Mouse (Mus musculus) Patski (cell line): ENCODE data around the gene Derl2. TPM values are rescaled to one million over a fixed set of nuclear protein-coding genes. Genes with fewer than 3 reads are reported as not detected.
A peak's percentile ranks its signal among the peaks of the same experiment; 100 is the strongest.

Experiments
- ATAC-seq: fragments of 100-300 bp; one replicate; pipeline ENCODE4 v1.8.0; 2021
- CTCF ChIA-PET: fragments of 350-600 bp; sonication (Branson Sonifier 250); formaldehyde crosslinking; loops from one replicate; lab custom pipeline; 2022; ENCODE audit warnings: inconsistent platforms; lab: Charles Lee
- POLR2A ChIA-PET: fragments of 350-600 bp; sonication (Branson Sonifier 250); formaldehyde crosslinking; loops from one replicate; lab custom pipeline; 2022; ENCODE audit warnings: antibody characterized with exemption, inconsistent platforms; lab: Charles Lee
- DNase-seq: peaks from one replicate; pipeline ENCODE4 v3.0.0-alpha.2; 2011; ENCODE audit warnings: low read depth, low spot score
- H3K27me3 ChIP-seq: fragments of 371-371 bp; one replicate; pipeline ENCODE4 v1.5.1; 2021
- CTCF ChIP-seq: fragments of 100-300 bp; IDR thresholded peaks from one replicate; pipeline ENCODE4 v1.5.1; 2021
- in situ Hi-C: fragments of 300-500 bp; cut with MboI; formaldehyde crosslinking; loops from 3 replicates; pipeline ENCODE4 v1.11.1; 2018; ENCODE audit warnings: low pct_unique_long_range_greater_than_20kb, mixed read lengths
- polyA plus RNA-seq: library from polyadenylated mRNA; unstranded; gene quantifications from one replicate; pipeline ENCODE4 v1.2.3, GENCODE M21; 2021

Gene Derl2
- polyA plus RNA-seq, 1 experiment from 2014 or later: 35.1 TPM

DNA sequence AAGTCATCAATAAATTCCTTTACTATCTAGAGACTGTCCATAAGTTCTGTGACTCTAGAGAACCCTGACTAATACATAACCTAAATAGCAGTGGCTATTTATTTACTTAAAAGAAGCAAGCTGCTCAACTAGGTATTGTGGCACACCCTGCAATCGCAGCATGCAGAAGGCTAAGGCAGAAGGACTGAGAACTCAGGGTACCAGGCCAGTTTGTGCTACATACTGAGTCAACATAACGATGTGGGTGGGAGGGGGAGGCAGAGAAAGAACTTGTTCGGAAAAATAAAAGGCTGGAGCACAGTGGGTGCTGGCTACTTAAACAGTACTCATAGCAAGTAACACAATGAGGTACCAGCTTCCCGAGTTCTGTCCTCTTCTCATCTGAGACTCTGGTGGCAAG lies 18.5 kb downstream of the Derl2 start:
- no peak for TF ChIP-seq CTCF
- DNase-seq (no peak), ATAC-seq (no peak)
- in situ Hi-C loops: loop anchor here (25.0 kb wide), 1 partner anchor 1036 kb away; the partner anchor contains the start of genes Aipl1 and Pimreg
- H3K27me3 ChIP-seq: no peaks in the 10 kb centered on the region
- POLR2A ChIA-PET: interaction anchor here (0.6 kb wide), 1 partner anchor 13 kb away, joined by 3 read pairs; no protein-coding TSS in a partner anchor
- CTCF ChIA-PET: no interaction called here

DNA sequence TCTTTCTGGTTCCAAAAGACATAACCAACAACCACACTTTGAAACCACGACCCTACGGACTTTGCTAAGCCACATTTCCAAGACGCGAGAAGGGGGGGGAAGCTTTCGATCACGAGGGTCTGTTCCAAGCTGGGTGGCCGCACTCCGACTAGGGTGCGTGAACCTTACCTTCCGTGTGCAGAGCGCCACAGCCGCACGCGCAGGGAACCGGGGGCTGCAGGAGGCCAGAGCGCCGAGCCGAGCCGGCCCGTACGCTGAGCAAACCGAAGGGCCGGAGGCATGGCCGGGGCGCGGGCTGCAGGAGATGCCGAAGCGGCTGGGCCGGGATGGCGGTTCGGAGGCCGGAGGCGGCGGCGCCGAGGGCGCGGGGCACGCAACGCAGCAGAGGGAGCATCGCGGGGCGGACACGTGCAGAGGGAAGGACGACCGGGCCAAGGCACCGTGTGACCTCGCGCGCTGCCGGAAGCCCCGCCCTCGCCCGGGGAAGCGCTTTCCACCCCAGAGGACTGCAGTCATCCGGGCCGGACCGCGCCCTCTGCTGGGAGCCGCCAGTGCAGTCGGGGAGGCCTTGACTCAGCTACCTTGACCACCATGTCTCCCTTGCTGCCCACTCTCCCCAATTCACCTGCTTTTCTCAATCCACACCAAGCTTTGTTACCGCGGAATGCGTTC lies 36.9 kb downstream of the Derl2 start, which contains the start of gene C1qbp:
C1qbp (minus strand) TSS at position 470 of the 672 bp plus-strand sequence.
- ChIA-PET POLR2A (interaction anchor here (0.8 to 1.0 kb wide), 2 partner anchors 12 to 21 kb away, joined by 3 read pairs; partner anchors contain the start of gene Dhx33), CTCF (interaction anchor here (1.1 to 1.6 kb wide), 4 partner anchors 8 to 36 kb away, joined by 3 to 5 read pairs (median 4); partner anchors contain the start of genes Nup88 and Rpain)
- no peak for DNase-seq
- TF ChIP-seq CTCF: peak; percentile 100
- ATAC-seq: peak; percentile 90
- in situ Hi-C loops: no loop called here
- no peaks in the 10 kb centered on the region for H3K27me3 ChIP-seq

DNA sequence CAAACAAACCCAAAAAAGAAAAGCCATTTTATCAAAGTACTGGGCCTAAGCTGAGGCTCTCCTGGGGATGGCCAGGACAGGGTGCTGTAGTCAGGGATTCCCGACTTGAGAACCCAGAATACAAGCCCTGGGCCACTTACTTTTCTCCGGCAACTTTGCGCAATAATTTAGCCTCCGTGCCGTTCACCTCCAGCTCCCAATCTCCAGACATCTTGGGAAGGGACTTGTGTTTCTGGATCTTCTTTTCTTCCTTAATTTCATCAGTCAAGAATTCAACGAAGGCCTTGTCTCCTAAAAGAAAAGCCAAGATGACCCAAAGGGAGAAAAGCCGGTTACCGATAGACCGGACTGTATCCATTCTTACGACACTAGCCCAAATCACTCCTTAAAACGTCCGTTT lies 37.6 kb downstream of the Derl2 start:
- H3K27me3 ChIP-seq: no peaks in the 10 kb centered on the region
- DNase-seq (no peak), ATAC-seq (no peak)
- in situ Hi-C loops: no loop called here
- ChIA-PET CTCF (interaction anchor here (1.1 to 1.6 kb wide), 4 partner anchors 8 to 37 kb away, joined by 3 to 5 read pairs (median 4); partner anchors contain the start of genes Nup88 and Rpain), POLR2A (interaction anchor here (1.0 kb wide), 1 partner anchor 22 kb away, joined by 3 read pairs; the partner anchor contains the start of gene Dhx33)
- no peak for TF ChIP-seq CTCF

DNA sequence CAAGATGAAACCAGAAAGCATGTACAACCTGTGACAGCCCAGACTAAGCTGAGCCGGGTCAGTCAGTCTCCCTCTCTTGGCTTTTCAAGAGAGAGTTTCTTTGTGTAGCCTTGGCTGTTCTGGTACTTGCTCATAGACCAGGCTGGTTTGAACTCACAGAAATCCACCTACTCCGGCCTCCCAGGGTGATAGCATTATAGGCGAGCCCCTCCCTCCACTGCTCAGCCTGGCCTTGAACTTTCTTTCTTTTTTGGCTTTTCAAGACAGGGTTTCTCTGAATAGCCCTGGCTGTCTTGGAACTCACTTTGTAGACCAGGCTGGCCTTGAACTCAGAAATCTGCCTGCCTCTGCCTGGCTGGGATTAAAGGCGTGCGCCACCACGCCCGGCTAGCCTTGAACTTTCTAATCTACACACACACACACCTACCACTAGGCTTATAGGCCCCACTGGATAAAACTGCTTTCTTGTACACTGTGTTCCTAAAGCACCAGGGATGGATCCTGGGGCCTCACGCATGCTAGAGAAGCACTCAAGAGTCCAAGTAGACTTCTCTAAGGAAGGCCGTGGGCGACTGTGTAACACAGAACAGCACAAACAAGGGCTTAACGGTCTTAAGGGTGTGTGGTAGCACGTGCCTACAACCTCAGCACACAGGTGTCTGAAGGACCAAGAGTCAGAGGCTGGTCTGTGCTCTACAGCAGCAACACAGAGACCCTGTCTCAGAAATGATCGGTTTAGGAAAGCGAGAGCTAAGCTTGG lies 38.7 kb downstream of the Derl2 start:
- TF ChIP-seq CTCF: no peak
- ChIA-PET POLR2A (interaction anchor here (0.7 kb wide), 1 partner anchor 17 kb away, joined by 3 read pairs; no protein-coding TSS in a partner anchor), CTCF (no interaction called here)
- ATAC-seq: no peak
- in situ Hi-C loops: no loop called here
- no peaks in the 10 kb centered on the region for H3K27me3 ChIP-seq
- DNase-seq: no peak

DNA sequence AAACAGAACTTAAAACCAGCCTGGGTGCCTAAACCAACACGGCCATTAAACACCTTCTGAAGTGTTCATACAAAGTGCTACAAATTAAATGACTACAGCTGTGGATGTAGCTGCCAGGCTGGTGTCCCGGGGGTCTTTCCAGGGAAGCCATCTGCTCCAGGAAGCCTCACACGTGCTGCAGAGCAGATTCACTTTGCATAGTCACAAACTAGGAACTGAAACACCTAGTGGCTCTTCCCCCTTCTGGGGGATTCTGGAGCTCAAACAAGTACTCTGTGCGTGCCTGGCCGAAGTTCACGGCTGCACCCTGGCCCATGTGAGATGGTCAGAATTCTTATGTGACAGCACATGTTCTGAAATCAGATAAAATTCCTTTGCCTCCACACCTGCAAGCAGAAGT lies 39.4 kb downstream of the Derl2 start:
- TF ChIP-seq CTCF: no peak
- CTCF ChIA-PET: no interaction called here
- no peaks in the 10 kb centered on the region for H3K27me3 ChIP-seq
- DNase-seq (no peak), ATAC-seq (no peak)
- POLR2A ChIA-PET: no interaction called here
- in situ Hi-C loops: no loop called here

DNA sequence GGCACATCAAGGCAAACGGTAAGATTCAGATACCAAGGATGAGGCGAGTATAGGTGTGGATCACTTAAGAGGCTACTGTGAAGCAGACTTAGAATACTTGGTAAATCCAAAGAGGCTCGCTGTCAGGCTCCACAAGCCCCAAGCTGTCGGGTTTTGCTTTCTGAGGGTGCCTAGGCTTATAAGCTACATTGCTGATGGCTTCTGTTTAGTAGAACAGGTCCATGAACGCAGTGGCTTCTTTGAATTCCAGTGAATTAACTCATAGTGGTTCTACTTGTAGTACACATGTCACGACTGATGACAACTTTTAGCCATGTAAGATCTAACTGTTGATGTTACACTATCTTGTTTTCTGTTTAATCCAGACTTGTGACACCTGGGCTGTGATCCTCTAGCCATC lies 42.3 kb downstream of the Derl2 start:
- no peak for TF ChIP-seq CTCF
- POLR2A ChIA-PET: no interaction called here
- DNase-seq (no peak), ATAC-seq (no peak)
- H3K27me3 ChIP-seq: no peaks in the 10 kb centered on the region
- in situ Hi-C loops: no loop called here
- CTCF ChIA-PET: no interaction called here

DNA sequence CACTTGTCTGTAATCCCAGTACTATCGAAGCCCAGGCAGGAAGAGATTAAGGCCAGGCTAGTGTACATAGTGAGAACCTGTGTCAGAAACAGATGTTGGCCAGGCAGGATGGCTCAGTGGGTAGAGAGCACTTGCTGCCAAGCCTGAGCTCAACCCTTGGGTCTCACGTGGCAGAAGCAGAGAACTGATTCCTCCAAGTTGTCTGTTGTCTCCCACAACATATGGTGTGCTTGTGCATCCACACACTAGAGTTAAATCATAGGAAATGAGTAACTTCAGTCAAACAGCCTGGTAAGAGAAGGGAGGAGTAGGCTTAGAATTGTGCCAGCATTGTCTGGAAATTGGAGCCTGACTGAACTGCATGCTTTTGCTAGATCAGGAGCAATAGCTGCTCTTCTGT lies 44.4 kb downstream of the Derl2 start:
- in situ Hi-C loops: no loop called here

DNA sequence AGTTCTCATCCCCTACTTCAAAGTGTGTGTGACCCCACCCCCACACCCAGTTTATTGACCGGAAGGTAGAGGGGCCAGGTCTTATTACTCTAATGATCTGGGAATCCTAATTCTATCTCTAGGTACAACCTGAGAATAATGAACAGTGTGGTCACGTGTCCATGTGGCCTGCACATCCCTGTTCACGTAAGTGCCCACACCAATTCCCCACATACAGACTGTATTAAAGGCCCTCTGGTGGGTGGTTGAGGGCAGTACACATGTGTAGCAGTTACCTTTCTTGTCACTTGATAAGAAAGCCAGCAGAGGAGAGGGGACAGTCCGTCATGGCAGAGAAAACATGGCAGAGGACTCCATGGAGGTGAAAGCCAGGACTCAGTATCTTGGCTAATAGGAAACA lies 45.7 kb downstream of the Derl2 start:
- TF ChIP-seq CTCF: peak; percentile 57
- POLR2A ChIA-PET: interaction anchor here (0.6 kb wide), 1 partner anchor 1054 kb away, joined by 3 read pairs; no protein-coding TSS in a partner anchor
- no peaks in the 10 kb centered on the region for H3K27me3 ChIP-seq
- DNase-seq (no peak), ATAC-seq (no peak)
- in situ Hi-C loops: no loop called here
- CTCF ChIA-PET: no interaction called here

More for the DNA sequence above, 44.4 kb downstream of the Derl2 start:
- no peak for DNase-seq
- no peak for ATAC-seq
- no peak for TF ChIP-seq CTCF
- POLR2A ChIA-PET: no interaction called here
- H3K27me3 ChIP-seq: no peaks in the 10 kb centered on the region
- CTCF ChIA-PET: no interaction called here

DNA sequence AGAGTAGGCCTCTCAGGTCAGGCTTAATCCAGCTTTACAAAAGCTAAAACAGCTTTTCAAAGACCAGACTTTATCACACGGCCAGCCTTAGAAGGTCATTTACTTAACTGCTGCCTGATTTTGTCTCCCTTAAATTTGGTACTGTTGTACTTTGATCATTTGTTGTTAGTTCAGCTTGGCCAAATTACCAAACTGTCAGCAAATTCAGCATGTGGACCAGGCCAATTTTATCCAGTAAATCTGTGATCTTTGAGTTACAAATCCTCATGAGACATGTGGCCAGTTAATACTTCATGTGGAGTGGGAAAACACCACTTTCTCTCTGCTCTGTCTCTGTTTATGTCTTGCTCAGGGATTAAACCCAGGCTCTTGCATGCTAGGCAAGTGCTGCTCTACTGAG lies 47.1 kb downstream of the Derl2 start:
- POLR2A ChIA-PET: no interaction called here
- ATAC-seq (no peak), DNase-seq (no peak)
- no peaks in the 10 kb centered on the region for H3K27me3 ChIP-seq
- CTCF ChIA-PET: no interaction called here
- no peak for TF ChIP-seq CTCF
- in situ Hi-C loops: no loop called here
